Mouse (Mus musculus): ENCODE measurements around the gene Dohh. TPM values are rescaled to one million over a fixed set of nuclear protein-coding genes. Genes with fewer than 3 reads are reported as not detected.

The Dohh gene
- total RNA-seq, 2 experiments from 2014 or later: 79.1 to 87.1 TPM

- DNase-seq (ENCODE audit: extremely low spot score in 1 of 2, low spot score in 1 of 2): peak in 1 of 2 experiments; percentile 40
Measured at GRCm38 (mm10) chr10:81401521-81402226, 17.4 kb downstream of the Dohh start.

GRCm38 (mm10) chr10:81402227-81402765 lies 18.1 kb downstream of the Dohh start:
- no peak for DNase-seq (ENCODE audit: extremely low spot score in 1 of 2, low spot score in 1 of 2)

- no peak for DNase-seq (ENCODE audit: extremely low spot score in 1 of 2, low spot score in 1 of 2)
Measured at GRCm38 (mm10) chr10:81403511-81403910, 19.3 kb downstream of the Dohh start.

- DNase-seq (ENCODE audit: extremely low spot score in 1 of 2, low spot score in 1 of 2): no peak
Measured at GRCm38 (mm10) chr10:81404082-81404481, 19.9 kb downstream of the Dohh start.

DNA sequence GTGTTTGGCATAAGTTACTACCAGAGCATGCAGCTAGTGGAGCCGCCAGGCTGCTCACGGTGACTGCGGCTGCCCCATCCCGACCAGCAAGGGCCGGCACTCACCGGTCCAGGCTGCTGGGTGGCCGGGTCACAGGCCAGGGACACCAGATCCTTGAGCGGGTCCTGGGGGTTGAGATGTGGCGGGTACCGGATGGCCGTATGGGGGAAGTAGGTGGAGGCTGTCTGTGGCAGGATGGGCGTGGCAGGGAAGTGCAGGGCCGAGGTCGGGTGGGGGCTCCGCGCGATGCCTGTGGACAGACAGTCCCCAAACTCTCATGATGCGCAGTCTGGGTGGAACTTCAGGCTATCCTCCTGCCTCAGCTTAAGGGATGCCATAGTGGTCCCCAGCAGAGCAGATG lies 20.5 kb downstream of the Dohh start:
- DNase-seq (ENCODE audit: extremely low spot score in 1 of 2, low spot score in 1 of 2): no peak

DNA sequence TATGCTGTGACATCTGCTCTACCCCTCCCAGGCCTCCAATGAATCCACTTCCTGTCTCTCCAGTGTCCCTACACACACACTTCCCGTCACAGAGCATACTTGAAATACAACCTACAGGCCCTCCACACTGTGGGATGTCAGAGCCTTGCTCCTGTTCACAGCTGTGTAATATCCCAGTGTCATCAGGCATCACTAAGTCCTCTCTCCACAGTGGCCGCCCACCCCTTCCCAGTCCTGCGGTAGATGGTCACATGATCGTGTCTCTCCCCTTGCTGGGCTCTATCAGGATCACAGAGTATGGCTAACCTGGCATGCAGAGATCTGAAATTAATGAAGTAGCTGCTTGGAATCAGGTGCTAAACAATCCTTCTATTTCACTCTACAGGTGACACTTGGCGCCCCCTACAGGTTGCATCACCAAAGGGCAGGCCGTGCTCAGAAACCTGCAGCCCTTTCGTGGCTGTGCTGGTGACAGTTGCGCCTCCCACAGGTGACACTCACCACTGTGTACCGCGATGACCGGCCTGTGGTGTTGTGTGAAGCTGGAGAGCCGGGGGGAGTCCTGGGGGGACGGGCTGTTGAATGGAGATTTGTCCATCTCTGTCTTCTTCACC lies 21.5 kb downstream of the Dohh start:
- DNase-seq (ENCODE audit: extremely low spot score in 1 of 2, low spot score in 1 of 2): peak in 1 of 2 experiments; percentile 74

DNA sequence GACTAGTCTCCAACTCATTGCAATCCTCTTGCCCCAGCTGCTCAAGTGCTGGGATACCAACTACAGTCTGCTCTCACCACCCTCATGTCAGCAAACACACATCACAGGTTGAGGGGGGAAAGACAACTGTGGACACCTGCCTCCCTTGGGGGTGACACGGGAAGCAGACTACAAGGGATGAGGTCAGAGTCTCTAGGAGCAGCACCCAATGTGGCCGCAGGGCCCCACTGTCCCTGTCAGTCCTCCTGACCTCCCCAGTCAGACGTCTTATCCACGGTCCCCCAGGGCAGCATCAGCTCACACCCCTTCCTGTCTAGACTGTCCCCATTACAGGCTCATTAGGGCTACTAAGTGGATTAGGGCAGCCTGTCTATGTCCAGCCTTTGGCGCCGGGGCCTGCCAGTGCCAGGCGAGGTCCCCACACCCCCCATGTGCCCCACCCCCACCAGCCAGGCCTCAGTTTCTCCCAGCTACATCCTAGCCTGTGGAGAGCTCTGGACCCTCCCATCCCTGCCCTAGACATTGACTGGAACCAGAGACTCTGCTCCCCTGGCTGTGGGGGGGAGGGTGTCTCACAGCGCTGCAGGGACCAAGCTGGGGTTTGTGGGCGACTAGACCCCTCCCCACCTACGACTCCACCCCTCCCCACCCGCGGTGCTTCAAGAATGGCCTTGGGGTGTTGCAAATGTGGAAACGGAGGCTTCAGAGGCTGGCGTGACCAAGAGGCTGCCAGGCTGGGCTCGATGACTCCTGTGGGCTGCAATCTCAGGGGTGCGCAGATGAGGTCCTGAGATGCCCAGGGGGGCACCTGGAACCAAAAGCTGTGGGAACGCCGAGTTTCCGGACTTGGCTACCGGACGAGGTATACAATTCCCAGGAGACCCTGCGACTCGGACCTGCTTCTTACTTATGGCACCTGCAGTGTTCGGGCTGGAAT lies 22.5 kb downstream of the Dohh start:
- DNase-seq (ENCODE audit: extremely low spot score in 1 of 2, low spot score in 1 of 2): no peak

DNA sequence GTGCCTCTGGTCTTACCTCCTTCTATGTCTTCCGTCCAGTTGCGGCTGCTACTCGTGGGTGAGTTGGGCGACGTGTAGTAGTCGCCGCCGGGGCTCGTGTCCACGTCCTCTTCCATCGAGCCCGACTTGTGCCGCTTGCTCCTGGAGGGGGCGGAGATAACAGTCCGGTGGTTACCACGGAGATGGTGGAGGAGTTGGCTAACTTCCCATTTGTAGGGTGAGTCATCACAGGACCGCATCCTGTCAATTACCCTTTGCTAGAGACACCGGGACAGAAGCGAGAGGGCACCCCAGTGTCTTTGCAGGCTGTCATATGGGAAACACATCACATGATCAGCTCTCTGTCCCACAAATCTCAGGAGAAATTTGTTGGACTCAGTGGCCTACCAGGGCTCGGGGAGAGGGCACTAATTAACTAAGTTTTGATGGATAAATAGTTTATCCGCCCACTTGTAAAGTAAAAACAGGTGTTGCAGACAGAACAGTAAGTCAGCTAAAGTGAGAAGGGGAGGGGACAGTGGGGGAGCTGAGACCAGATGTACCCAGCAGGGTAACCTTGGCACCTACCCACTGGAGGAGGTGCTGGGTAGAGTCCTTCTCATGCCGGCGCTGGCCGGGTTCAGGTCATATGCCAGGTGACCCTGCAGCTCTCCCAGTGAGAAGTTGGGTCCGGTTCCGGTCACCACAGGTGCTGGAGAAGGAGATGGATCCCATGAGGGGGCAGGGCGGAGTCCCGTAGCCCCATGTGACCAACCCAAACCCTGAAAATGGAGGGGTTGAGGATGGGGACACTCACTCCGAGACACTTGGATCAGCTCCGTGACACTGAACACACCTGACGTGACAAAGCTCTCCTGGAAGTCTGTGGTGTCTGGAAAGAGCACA lies 23.6 kb downstream of the Dohh start:
- DNase-seq (ENCODE audit: extremely low spot score in 1 of 2, low spot score in 1 of 2): no peak

- no peak for DNase-seq (ENCODE audit: extremely low spot score in 1 of 2, low spot score in 1 of 2)
Measured at GRCm38 (mm10) chr10:81408424-81408729, 24.1 kb downstream of the Dohh start.

DNA sequence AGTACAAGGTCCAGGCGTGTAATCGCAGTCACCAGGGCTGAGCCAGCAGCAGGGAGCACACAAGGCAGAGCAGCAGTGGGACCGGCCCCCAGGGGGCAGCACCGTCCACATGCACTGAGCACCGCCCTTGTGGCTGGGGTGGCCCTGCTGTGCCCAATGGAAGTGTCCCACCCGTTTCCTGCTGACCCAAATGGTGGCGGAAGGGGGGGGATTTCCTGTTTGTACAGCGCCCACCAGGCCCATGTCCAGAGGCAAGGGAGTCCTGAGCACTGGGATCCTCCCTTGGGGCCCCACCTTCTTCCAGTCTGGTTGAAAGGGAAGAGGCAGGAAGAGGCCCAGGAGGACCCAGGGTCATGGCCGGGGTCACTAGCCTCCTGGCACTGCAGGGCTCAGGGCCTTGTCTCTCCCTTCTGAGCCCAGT lies 24.7 kb downstream of the Dohh start:
- peak in 1 of 2 experiments; percentile 73 for DNase-seq (ENCODE audit: extremely low spot score in 1 of 2, low spot score in 1 of 2)

GRCm38 (mm10) chr10:81409330-81409729 lies 25.1 kb downstream of the Dohh start:
- no peak for DNase-seq (ENCODE audit: extremely low spot score in 1 of 2, low spot score in 1 of 2)

- DNase-seq (ENCODE audit: extremely low spot score in 1 of 2, low spot score in 1 of 2): no peak
Measured at GRCm38 (mm10) chr10:81410350-81410749, 26.1 kb downstream of the Dohh start.

- DNase-seq (ENCODE audit: extremely low spot score in 1 of 2, low spot score in 1 of 2): no peak
Measured at GRCm38 (mm10) chr10:81410981-81411380, 26.8 kb downstream of the Dohh start.

GRCm38 (mm10) chr10:81411471-81412400 lies 27.5 kb downstream of the Dohh start:
- no peak for DNase-seq (ENCODE audit: extremely low spot score in 1 of 2, low spot score in 1 of 2)

DNA sequence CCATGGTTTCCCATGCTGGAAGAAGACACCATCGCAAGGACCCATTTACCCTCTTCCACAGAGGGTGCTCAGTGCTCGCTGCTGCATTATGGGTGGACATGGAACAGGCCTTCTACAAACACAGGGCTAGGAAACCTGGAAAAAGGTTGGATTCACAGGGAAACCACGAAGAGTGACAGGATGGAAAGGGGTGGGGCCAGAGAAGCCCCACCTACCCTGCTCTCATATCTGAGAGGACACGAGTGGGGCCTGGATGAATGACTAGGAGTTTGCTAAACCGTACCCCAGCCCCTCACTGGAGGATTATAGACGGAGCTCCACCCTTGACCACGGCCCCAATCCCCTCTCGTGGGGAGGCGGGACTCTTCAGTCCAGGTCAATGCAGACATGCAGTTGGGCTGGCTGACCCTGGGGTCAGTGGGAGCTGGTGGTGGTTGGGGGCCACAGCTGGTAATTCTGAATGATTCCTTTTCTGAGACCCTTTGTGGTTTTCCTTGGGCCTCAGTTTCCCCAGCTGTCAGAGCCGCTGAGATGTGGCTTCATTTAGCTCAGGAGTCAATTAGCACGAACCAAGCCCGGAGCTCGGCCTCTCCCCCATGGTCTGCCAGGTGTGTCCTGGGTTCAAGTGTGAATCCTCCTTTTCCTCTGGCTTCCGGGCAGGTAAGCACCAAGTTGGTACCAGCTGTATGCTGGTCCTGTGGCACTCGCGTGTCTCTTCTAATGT lies 28.5 kb downstream of the Dohh start:
- no peak for DNase-seq (ENCODE audit: extremely low spot score in 1 of 2, low spot score in 1 of 2)

- peak; percentile 70 to 75 for DNase-seq (ENCODE audit: extremely low spot score in 1 of 2, low spot score in 1 of 2)
Measured at GRCm38 (mm10) chr10:81413310-81414261, 29.4 kb downstream of the Dohh start.

DNA sequence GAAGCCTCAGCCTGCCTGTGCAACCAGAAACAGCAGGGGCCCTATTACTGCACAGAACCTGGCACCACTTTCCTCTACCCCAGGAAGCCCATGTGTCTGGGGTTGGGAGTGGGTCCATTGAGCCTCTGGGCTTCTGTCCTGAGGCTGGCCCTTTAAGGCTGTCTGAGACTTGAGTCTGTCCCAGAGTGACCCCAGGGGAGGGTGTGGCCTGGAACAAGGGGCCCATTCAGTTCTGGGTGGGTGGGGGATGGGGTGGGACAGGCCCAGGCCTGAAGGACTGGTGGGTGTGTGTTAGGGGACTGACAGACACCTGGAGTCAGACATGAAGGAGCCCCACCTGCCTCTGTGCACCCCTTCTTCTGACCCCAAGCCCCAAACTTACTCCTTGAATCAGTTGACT lies 30.5 kb downstream of the Dohh start:
- no peak for DNase-seq (ENCODE audit: extremely low spot score in 1 of 2, low spot score in 1 of 2)

Data from layer of hippocampus, postnatal 25 days (tissue).